Mouse (Mus musculus): ENCODE measurements around the gene Gucy1b1.

Gene Gucy1b1

GRCm38 (mm10) chr3:82036262-82037044 lies 38.0 kb downstream of the Gucy1b1 start:
- in situ Hi-C loops (cut with MboI, MseI) = loop anchor here in 1 of 2 experiments (5.0 to 25.0 kb wide), 2 partner anchors 691 to 826 kb away; no protein-coding TSS in a partner anchor

- in situ Hi-C loops (cut with MboI, MseI) = loop anchor here in 1 of 2 experiments (25.0 kb wide), 1 partner anchor 832 kb away; no protein-coding TSS in a partner anchor
Observed at GRCm38 (mm10) chr3:82030008-82030748, 44.3 kb downstream of the Gucy1b1 start.

DNA sequence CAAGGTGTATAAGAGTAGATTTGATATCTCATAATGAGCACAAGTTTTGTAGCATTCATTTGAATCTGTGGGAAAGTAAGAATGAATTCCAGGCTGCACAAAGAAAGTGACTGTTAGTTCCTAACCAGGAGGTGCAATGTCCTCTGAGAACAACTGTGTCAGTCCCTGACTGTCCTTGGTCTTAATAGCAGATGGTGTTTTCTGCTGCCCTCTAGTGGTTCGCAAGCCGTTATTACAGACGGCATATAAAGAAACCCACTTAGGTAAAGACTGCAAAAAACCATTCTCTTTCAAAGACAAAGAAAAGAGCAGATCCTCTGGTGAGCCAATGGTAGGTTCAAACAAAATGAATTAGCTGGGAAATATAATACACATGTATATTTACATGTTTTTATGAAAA lies 45.3 kb downstream of the Gucy1b1 start:
- in situ Hi-C loops (cut with MboI, MseI) = loop anchor here in 1 of 2 experiments (25.0 kb wide), 1 partner anchor 833 kb away; no protein-coding TSS in a partner anchor

GRCm38 (mm10) chr3:82027286-82027685 lies 47.2 kb downstream of the Gucy1b1 start:
- in situ Hi-C loops (cut with MboI, MseI) = loop anchor here in 1 of 2 experiments (25.0 kb wide), 1 partner anchor 835 kb away; no protein-coding TSS in a partner anchor

GRCm38 (mm10) chr3:82023065-82023464 lies 51.4 kb downstream of the Gucy1b1 start:
- in situ Hi-C loops (cut with MboI, MseI) = no loop called here

DNA sequence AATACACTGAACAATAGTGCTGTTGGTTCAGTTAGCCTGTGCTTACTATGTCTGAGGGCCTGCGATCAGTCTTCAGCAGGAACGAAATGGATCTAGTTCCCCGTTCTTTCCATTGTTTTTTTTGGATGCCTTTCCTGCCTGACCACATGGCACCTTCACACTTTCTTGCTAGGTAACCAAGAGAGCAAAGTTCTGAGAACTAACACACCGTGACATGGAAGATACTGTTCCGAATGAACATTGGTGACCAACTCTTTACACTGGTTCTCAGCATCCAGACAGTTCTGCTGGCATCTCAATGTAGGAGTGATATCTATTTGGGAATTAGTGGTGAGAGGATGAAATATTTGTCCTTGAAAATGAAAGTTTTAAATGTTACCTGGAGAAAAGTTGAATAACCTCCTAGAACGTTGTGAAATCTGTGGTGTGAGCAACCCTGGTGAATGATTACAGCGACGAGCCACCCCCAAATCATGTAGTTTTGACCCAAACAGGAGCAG lies 52.0 kb downstream of the Gucy1b1 start:
- in situ Hi-C loops (cut with MboI, MseI) = no loop called here

GRCm38 (mm10) chr3:82014148-82014703 lies 60.3 kb downstream of the Gucy1b1 start:
- in situ Hi-C loops (cut with MboI, MseI) = no loop called here

DNA sequence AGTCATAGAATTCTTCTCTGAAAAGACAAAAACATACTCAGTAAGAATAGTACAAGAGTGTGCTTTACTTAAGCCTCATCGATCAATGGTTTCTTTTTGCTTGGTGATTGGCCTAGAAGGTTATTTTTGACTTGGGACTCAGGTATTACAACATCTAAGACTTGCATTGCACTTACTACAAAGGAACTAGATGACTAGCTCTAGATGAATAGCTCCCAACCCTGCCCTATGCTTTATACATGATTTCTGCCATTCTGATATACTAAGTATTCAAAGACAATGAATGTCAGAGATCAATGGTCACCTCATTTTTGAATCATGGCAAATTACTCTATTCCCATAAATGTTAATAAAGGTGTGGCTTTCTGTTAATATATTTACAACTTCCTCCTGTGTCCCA lies 67.5 kb downstream of the Gucy1b1 start:
- in situ Hi-C loops (cut with MboI, MseI) = no loop called here

GRCm38 (mm10) chr3:81995988-81996387 lies 78.5 kb downstream of the Gucy1b1 start:
- in situ Hi-C loops (cut with MboI, MseI) = loop anchor here in 1 of 2 experiments (10.0 kb wide), 1 partner anchor 709 kb away; no protein-coding TSS in a partner anchor

DNA sequence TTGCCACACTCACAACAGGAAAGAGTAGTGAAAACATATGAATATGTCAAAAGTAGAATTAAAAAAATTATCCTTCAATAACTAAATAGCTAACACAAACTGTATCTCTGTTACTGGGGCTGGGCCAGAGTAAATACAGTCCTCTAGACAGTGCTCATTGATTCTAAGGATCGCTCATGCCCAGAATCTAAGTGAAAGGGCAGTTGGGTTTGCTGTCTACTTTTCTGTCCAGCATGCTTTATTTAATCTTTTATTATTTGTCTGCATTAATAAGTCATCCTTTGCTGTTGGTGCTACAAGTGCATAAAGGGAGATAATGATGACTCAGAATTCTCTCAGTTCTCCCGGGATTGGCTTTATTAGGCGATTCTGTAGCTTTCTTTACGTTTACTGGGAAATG lies 79.1 kb downstream of the Gucy1b1 start:
- in situ Hi-C loops (cut with MboI, MseI) = loop anchor here in 1 of 2 experiments (10.0 kb wide), 1 partner anchor 709 kb away; no protein-coding TSS in a partner anchor

DNA sequence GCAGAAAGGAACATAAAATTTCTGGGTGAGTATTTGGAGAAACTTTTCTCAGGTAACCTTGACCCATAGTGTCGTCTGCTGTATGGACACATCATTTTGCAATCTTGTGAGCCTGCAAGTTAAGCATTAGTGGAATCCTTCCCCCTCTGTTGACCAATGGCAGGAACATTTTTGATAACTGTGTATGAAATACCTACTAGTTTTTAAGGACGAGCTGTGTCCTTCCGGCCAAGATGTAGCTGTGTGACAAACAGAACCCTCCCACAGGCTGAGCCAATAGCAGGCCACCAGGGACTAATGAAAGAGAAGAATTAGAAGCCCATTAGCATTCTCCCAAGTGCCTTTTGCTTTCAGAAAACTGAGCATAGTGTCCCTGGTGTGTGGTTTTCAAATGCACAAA lies 84.0 kb downstream of the Gucy1b1 start:
- in situ Hi-C loops (cut with MboI, MseI) = loop anchor here in 1 of 2 experiments (10.0 kb wide), 1 partner anchor 714 kb away; no protein-coding TSS in a partner anchor

DNA sequence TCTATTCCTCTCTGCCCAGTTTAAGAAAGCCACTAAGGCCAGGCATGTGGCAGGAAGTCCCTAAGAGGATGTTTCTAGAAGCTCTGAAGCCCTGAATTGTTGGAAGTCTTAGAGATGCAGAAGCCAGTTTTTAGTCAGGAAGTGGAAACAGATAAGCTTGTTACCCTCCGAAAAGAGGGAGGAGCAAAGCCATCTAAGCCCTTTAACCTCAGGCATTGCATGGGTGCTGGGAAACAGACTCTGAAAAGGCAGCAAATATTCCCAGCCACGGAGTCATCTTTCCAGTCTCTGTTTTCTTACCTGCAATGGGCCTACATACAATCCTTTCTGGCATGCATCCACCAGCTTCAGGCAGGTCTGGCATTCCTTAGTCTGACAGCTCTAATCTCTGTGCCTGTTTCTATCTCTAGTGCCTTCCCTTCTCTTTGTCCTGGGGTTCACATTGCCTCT lies 84.8 kb downstream of the Gucy1b1 start:
- in situ Hi-C loops (cut with MboI, MseI) = loop anchor here in 1 of 2 experiments (10.0 kb wide), 1 partner anchor 715 kb away; no protein-coding TSS in a partner anchor

GRCm38 (mm10) chr3:81987628-81988027 lies 86.9 kb downstream of the Gucy1b1 start:
- in situ Hi-C loops (cut with MboI, MseI) = no loop called here

DNA sequence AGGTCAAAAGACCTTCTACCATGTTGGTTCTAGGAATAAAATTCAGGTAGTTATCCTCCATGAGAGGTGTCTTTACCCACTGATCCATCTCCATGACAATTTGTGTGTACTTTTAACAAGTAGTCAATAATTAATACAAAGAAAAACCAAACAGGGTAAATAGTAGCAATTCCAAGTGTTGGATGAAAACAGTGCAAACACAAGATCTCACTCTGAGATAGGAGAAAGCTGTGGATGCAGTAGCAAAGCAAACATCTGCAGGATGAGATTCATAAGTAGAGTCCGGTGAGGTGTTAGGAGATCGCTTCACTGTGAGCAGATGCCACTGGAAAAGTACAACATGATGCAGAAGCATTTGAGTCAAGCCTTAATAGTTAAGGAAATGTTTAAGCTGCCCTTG lies 88.4 kb downstream of the Gucy1b1 start:
- in situ Hi-C loops (cut with MboI, MseI) = no loop called here

- in situ Hi-C loops (cut with MboI, MseI) = no loop called here
Observed at GRCm38 (mm10) chr3:81985100-81985499, 89.4 kb downstream of the Gucy1b1 start.

DNA sequence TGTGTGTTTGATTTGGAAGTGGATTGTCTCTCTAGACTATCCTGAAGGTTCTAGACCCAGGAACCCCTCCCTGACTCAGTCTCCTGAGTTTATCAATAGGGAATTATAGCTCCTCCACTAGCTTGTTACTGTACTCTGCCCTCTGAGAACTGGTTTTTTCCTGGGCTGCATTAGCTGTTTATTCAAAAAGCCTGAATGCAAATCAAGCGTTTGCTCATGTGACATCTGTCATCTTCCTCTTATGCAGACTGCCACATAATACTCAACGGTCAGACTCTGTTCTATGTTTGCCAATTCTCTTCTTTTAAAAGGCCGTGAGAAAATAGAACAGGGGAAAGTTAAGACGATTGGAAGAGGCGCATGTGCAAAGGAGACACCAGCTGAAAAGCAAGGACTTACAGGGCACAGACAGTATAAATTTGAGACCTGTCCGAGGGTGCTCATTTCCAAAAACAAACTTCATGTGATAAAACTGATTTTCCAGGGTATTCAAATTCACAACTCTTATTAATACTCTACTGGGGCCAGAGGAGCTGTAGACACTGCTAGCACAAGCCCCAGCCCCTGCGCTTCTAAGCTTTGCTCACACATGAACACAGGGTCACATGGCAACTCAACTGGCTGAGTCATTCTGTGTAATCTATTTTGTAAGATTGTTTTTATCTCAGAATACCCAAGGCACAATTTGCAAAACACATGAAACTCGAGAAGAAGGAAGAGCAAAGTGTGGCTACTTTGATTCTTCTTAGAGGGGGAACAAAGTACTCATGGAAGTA lies 91.2 kb downstream of the Gucy1b1 start:
- in situ Hi-C loops (cut with MboI, MseI) = no loop called here
